Mouse (Mus musculus) cerebellum, adult 18-20 months (tissue): ENCODE data around the gene Ssc5d.
"Not testable (repeated sequence)": the region's sequence is repeated elsewhere in the genome, so short reads cannot be mapped to it uniquely, and the experiment has no call there.

Experiments
- DNase-seq, 2 experiments: peaks; one replicate each; pipeline ENCODE4 v3.0.0; 2021

The Ssc5d gene

GRCm38 (mm10) chr7:4925441-4926381 lies at the start of gene Ssc5d:
Gene Ssc5d, plus strand, starts transcription at chr7:4925785.
- peak; percentile 3 to 17 for DNase-seq

GRCm38 (mm10) chr7:4876753-4877221 lies 48.8 kb upstream of the Ssc5d start, which contains the start of gene Isoc2a:
Gene Isoc2a, plus strand, starts transcription at chr7:4877153.
- peak; percentile 86 to 95 for DNase-seq

GRCm38 (mm10) chr7:4877226-4877625 lies 48.4 kb upstream of the Ssc5d start:
- no peak for DNase-seq

- no peak for DNase-seq
These were observed 47.4 kb upstream of the Ssc5d start for GRCm38 (mm10) chr7:4878186-4878585.

- not testable (repeated sequence) for DNase-seq
These were observed 46.5 kb upstream of the Ssc5d start for GRCm38 (mm10) chr7:4879036-4879435.

GRCm38 (mm10) chr7:4886680-4887079 lies 38.9 kb upstream of the Ssc5d start:
- no peak for DNase-seq

GRCm38 (mm10) chr7:4895186-4895585 lies 30.4 kb upstream of the Ssc5d start:
- no peak for DNase-seq

- DNase-seq, result peak in 1 of 2 experiments; percentile 42
These were observed 26.5 kb upstream of the Ssc5d start for GRCm38 (mm10) chr7:4898851-4899648.

- DNase-seq, result peak in 1 of 2 experiments; percentile 24
These were observed 25.7 kb upstream of the Ssc5d start for GRCm38 (mm10) chr7:4899649-4900522.

- DNase-seq, result no peak
These were observed 25.1 kb upstream of the Ssc5d start for GRCm38 (mm10) chr7:4900523-4900851.

- no peak for DNase-seq
These were observed 24.4 kb upstream of the Ssc5d start for GRCm38 (mm10) chr7:4901171-4901570.

GRCm38 (mm10) chr7:4902404-4902803 lies 23.2 kb upstream of the Ssc5d start:
- no peak for DNase-seq

GRCm38 (mm10) chr7:4906466-4906950 lies 19.1 kb upstream of the Ssc5d start, which contains the start of gene Gm36210:
Gene Gm36210, minus strand, starts transcription at chr7:4906516.
- DNase-seq, result no peak

- peak in 1 of 2 experiments; percentile 65 for DNase-seq
These were observed 14.0 kb upstream of the Ssc5d start for GRCm38 (mm10) chr7:4911561-4911960.

GRCm38 (mm10) chr7:4912248-4912647 lies 13.3 kb upstream of the Ssc5d start:
- no peak for DNase-seq

- DNase-seq, result peak; percentile 93 to 97
These were observed 10.4 kb upstream of the Ssc5d start, which contains the start of gene Zfp628 for GRCm38 (mm10) chr7:4915007-4915665. Gene Zfp628, plus strand, starts transcription at chr7:4915217.

- DNase-seq, result peak; percentile 51 to 62
These were observed 9.7 kb upstream of the Ssc5d start for GRCm38 (mm10) chr7:4915669-4916416.

GRCm38 (mm10) chr7:4917494-4917893 lies 8.1 kb upstream of the Ssc5d start:
- DNase-seq, result no peak

GRCm38 (mm10) chr7:4918681-4919080 lies 6.9 kb upstream of the Ssc5d start:
- no peak for DNase-seq

- DNase-seq, result no peak
These were observed 6.5 kb upstream of the Ssc5d start for GRCm38 (mm10) chr7:4919096-4919495.

- no peak for DNase-seq
These were observed 5.6 kb upstream of the Ssc5d start for GRCm38 (mm10) chr7:4919971-4920370.
